Mouse (Mus musculus): ENCODE data around the gene Ank.

DNA sequence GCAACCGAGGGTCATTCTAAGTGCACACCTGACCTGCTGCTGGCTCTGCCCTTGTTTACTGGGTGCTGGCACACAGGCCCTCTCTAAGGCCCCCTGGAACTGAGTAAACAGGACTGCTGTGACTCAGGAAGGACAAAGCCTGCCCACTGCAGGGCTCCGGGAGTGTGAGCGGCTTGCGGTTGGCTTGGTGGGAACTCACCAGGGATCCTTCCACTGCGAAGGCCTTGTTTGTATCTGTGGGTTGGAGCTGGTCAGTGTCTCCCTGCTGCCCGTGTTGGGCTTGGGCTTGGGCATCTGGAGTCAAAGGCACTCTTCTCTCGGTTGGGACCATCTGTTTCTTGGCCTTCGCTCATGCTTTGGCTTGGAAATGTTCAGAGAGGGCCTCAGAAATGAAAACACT is 129.1 kb downstream of the Ank start:
- TF ChIP-seq POLR2A (IDR thresholded peaks at IDR 0.05; ENCODE audit: extremely low read depth, insufficient read depth, low read length): no peak
- no peak for TF ChIP-seq CTCF (IDR thresholded peaks at IDR 0.05; ENCODE audit: extremely low read depth, insufficient read depth, low read length)

Data from cortical plate, adult 2 months (tissue).